9 mouse cellular contexts compared by ENCODE assay signal in genomic region chr6:147086594-147087225, GRCm38 (mm10). TPM values are rescaled to one million over a fixed set of nuclear protein-coding genes. Genes with fewer than 3 reads are reported as not detected.
DNase-seq lines count a peak whose midpoint lies in the region; ATAC-seq and TF ChIP-seq lines count a peak whose summit lies in the region.
"Had no signal": no experiment of that assay in that cellular context is flagged by ENCODE, and none has a peak within 500 bp of the region (broad histone marks: within the 10 kb centered on the region; RNA-seq: fewer than 3 reads in every experiment).

Gene Mansc4, minus strand, starts transcription at chr6:147087032.

- H3K4me3 ChIP-seq in ES-E14 (ENCODE audit: insufficient read depth in 1 of 2, low read depth in 1 of 2, low read length in 2 of 2, poor library complexity in 1 of 2, severe bottlenecking in 1 of 2), result peak within 1 kb of the TSS; percentile 40 to 55
- H3K4me3 ChIP-seq in heart, embryonic 15.5 days, result peak within 1 kb of the TSS; percentile 30
- H3K4me3 ChIP-seq in kidney, embryonic 15.5 days (replicated peaks), result peak within 1 kb of the TSS; percentile 37
- peak within 1 kb of the TSS; percentile 28 for H3K4me3 ChIP-seq in midbrain, embryonic 12.5 days
- H3K4me3 ChIP-seq: liver, embryonic 15.5 days had no signal

- WGBS in heart, embryonic 15.5 days, result 8% methylated on average over 20 of the region's 20 CpGs
- WGBS in kidney, embryonic 15.5 days, result 3% methylated on average over 20 of the region's 20 CpGs
- WGBS in midbrain, embryonic 12.5 days, result 2% methylated on average over 20 of the region's 20 CpGs

- peaks cover 3 to 30% of the 10 kb centered on the region in 2 experiments; a peak in 2 of 4 replicates for H3K4me1 ChIP-seq in ES-E14 (ENCODE audit: control insufficient read depth in 2 of 2, insufficient read depth in 2 of 2, low read length in 2 of 2, poor library complexity in 1 of 2)
- H3K4me1 ChIP-seq in heart, embryonic 15.5 days (replicated peaks), result peaks cover 13% of the 10 kb centered on the region
- peaks cover 26% of the 10 kb centered on the region for H3K4me1 ChIP-seq in kidney, embryonic 15.5 days
- H3K4me1 ChIP-seq in midbrain, embryonic 12.5 days, result peaks cover 17% of the 10 kb centered on the region

- no peak for ATAC-seq in heart, embryonic 15.5 days (replicated peaks; ENCODE audit: insufficient number of reproducible peaks, insufficient read depth, low FRiP score, low read depth)
- peak; percentile 66 for ATAC-seq in kidney, embryonic 15.5 days (replicated peaks; ENCODE audit: low FRiP score)
- ATAC-seq in midbrain, embryonic 12.5 days (ENCODE audit: low FRiP score, low read depth), result no peak
- ATAC-seq in cerebellum, adult (ENCODE audit: insufficient number of reproducible peaks, low FRiP score, low TSS enrichment), result no peak

- no peaks in the 10 kb centered on the region; the same call in 1 of the 2 replicates for H3K36me3 ChIP-seq in ES-E14 (ENCODE audit: control insufficient read depth, insufficient read depth, low read length, poor library complexity, severe bottlenecking)
- no peaks in the 10 kb centered on the region for H3K36me3 ChIP-seq in heart, embryonic 15.5 days
- no peaks in the 10 kb centered on the region for H3K36me3 ChIP-seq in kidney, embryonic 15.5 days
- no peaks in the 10 kb centered on the region for H3K36me3 ChIP-seq in midbrain, embryonic 12.5 days
- H3K36me3 ChIP-seq: liver, embryonic 15.5 days had no signal

- H3K9ac ChIP-seq in ES-E14 (ENCODE audit: insufficient read depth, low read depth, low read length, poor library complexity, severe bottlenecking), result peak within 1 kb of the TSS; percentile 18; the same call in 1 of the 2 replicates
- H3K9ac ChIP-seq in heart, embryonic 15.5 days, result 0 out of 2 replicates have a peak within 1 kb of the TSS, but pooled peaks have one; percentile 10
- H3K9ac ChIP-seq in kidney, embryonic 15.5 days, result peak within 1 kb of the TSS; percentile 24; the same call in 1 of the 2 replicates
- peak within 1 kb of the TSS; percentile 28 for H3K9ac ChIP-seq in midbrain, embryonic 12.5 days (replicated peaks)
- H3K9ac ChIP-seq: liver, embryonic 15.5 days had no signal

- H3K4me2 ChIP-seq in heart, embryonic 15.5 days, result peak within 1 kb of the TSS; percentile 56
- peak within 1 kb of the TSS; percentile 62 for H3K4me2 ChIP-seq in kidney, embryonic 15.5 days
- H3K4me2 ChIP-seq in midbrain, embryonic 12.5 days (replicated peaks), result peak within 1 kb of the TSS; percentile 54
- H3K4me2 ChIP-seq: liver, embryonic 15.5 days had no signal

- no peak within 1 kb of the TSS; the same call in 1 of the 2 replicates for H3K27ac ChIP-seq in ES-E14 (ENCODE audit: insufficient read depth, low read depth, low read length, poor library complexity, severe bottlenecking)
- 0 out of 2 replicates have a peak within 1 kb of the TSS, but pooled peaks have one; percentile 4 for H3K27ac ChIP-seq in heart, embryonic 15.5 days
- H3K27ac ChIP-seq in kidney, embryonic 15.5 days, result peak within 1 kb of the TSS; percentile 49
- no peak within 1 kb of the TSS for H3K27ac ChIP-seq in midbrain, embryonic 12.5 days (replicated peaks)
- H3K27ac ChIP-seq: liver, embryonic 15.5 days had no signal

- DNase-seq in ES-E14 (ENCODE audit: low read depth, low spot score), result no peak
- peak; percentile 70 for DNase-seq in embryo, embryonic 11 days
- peak; percentile 31 for DNase-seq in thymus, postnatal 14 days
- no peak for DNase-seq in layer of hippocampus, adult 8-10 months (ENCODE audit: low spot score in 2 of 2)

- in situ Hi-C loops in ES-E14 (cut with MboI; ENCODE audit: low sequenced_read_pairs in 2 of 2, unreplicated experiment in 2 of 2), result no loop called here

- H3K9me3 ChIP-seq in ES-E14 (ENCODE audit: control insufficient read depth, insufficient read depth, low read depth, low read length), result no peaks in the 10 kb centered on the region
- no peaks in the 10 kb centered on the region for H3K9me3 ChIP-seq in heart, embryonic 15.5 days (replicated peaks)
- no peaks in the 10 kb centered on the region for H3K9me3 ChIP-seq in kidney, embryonic 15.5 days (replicated peaks)
- no peaks in the 10 kb centered on the region for H3K9me3 ChIP-seq in midbrain, embryonic 12.5 days
- H3K9me3 ChIP-seq: liver, embryonic 15.5 days had no signal

- H3K27me3 ChIP-seq in heart, embryonic 15.5 days, result no peaks in the 10 kb centered on the region
- H3K27me3 ChIP-seq in kidney, embryonic 15.5 days, result peaks cover 35% of the 10 kb centered on the region
- H3K27me3 ChIP-seq in midbrain, embryonic 12.5 days, result peaks cover 12% of the 10 kb centered on the region; the same call in 1 of the 2 replicates

TF ChIP-seq in ES-E14, 5 proteins besides CTCF, POLR2A, EP300 and RAD21:
- TF ChIP-seq ZC3H11A (IDR thresholded peaks at IDR 0.05; ENCODE audit: borderline replicate concordance, low read depth, low read length) (no peak), HCFC1 (IDR thresholded peaks at IDR 0.05; ENCODE audit: borderline replicate concordance, insufficient read depth, low read length) (no peak), CHD2 (IDR thresholded peaks at IDR 0.05; ENCODE audit: low read depth, low read length) (no peak), ZNF384 (IDR thresholded peaks at IDR 0.05; ENCODE audit: low read depth, low read length) (no peak), MAFK (IDR thresholded peaks at IDR 0.05; ENCODE audit: insufficient read depth, low read depth, low read length) (no peak)
TF ChIP-seq in ES-E14: peak in this region for 0.

RNA-seq across cellular contexts. Expression of gene Mansc4, which starts in this region (rescaled TPM):
- 0.80 and 1.5 TPM in 2 replicates for total RNA-seq in ES-E14 (2012; rRNA removed)
- polyA plus RNA-seq in heart, embryonic 15.5 days (2015; fragmentation: Nextera tagmentation; extraction: Ambion mirVana), result 0.53 and 1.3 TPM in 2 replicates
- polyA plus RNA-seq in kidney, embryonic 15.5 days (2015; fragmentation: Nextera tagmentation; extraction: Ambion mirVana), result 4.6 and 5.0 TPM in 2 replicates
- 0.21 and 0.32 TPM in 2 replicates for polyA plus RNA-seq in midbrain, embryonic 12.5 days (2016; fragmentation: Nextera tagmentation; extraction: Ambion mirVana)
- total RNA-seq in layer of hippocampus, adult 8-10 months (2022), result under 1 TPM in 1 of 4 experiments, not detected in 3; 0.34 TPM

Comparison
In these comparisons a context has a peak if more than half of its experiments do, and no peak if none do; other contexts are left out.
1. DNase-seq: peak in embryo, embryonic 11 days (single experiment) and thymus, postnatal 14 days (single experiment); none in ES-E14 (single experiment) and layer of hippocampus, adult 8-10 months (0 of 2).
2. H3K27ac ChIP-seq: peak in heart, embryonic 15.5 days (single experiment) and kidney, embryonic 15.5 days (single experiment); none in ES-E14 (single experiment) and midbrain, embryonic 12.5 days (single experiment).
3. Peak in every context shown above with its lines, with median percentiles within 50 percentile points of each other: H3K4me3 ChIP-seq, H3K9ac ChIP-seq and H3K4me2 ChIP-seq.